Mouse (Mus musculus) embryo, embryonic 10 days (tissue): Measurements from ENCODE around the gene Ikbke.

Source experiments
- DNase-seq: peaks from one replicate; pipeline ENCODE4 v3.0.0-alpha.2; 2015; ENCODE audit warnings: low spot score

The Ikbke gene

DNA sequence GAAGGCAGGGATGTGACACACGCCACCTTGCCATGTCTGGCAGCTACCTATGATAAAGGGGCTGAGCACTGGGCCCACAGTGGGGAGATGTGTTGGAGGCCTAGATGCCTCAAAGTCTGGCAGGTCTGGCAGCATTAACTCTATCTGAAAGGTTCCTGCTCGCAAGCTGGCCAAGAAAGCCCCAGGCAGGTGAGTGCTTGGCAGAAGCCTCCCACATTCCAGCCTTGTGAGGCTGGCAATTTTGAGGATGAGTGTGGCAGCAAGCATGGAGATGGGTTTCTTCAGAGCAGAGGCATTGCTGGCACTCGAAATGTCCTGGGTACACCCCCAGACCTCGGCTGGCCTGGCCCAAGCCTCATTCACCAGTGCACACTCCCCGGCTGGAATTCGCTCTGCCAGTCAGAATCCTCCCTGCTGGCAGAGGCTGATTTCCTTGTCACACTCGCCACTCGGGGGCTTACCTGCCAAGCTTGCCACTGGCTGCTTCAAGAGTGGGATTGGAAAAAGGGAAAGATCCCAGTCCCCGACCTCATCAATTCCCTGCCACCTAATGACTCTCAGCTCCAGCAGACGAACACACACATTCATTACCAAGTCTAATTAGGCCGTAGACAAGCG, 39.7 kb downstream of the Ikbke start:
- DNase-seq = no peak

DNA sequence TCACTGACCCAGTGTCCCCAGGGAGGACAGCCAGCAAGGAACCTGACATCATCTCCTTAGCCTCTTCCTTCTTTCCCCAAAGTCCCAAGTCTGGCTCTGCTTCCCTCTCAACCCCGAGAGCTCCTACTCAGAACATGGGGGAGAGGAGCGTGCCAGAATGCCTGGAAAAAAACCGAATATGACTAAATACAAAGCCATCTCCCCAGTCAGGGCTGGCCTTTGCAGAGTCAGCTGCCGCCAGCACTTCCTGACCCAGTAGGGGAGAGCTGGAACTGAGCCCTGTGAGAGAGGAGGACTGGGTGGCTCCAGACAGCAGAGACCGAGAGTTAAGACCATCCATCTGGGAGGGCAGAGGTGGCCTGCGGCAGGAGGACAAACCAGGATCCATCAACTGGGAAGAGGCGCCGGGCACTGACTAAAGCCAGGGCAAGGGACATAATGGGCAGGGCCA, 40.5 kb downstream of the Ikbke start:
- DNase-seq = no peak

DNA sequence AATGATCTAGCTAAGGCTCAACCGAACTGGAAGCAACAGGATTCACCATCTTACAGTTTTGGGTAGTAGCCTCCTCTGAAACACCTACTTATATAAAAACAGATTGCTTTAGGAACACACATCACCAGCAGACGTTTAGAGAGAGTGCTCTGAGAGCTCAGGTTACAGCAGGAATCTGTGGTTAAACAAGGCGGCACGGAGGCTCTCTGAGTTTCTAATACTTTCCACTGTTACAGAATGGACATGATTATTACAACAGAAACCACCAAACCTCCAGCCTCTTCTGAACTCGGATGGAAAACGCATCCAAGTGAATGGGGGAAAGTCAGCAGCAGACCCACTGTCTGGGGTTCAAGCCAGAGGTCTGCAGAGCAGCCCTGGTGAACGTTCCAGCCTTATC, 43.3 kb downstream of the Ikbke start:
- DNase-seq = no peak

DNA sequence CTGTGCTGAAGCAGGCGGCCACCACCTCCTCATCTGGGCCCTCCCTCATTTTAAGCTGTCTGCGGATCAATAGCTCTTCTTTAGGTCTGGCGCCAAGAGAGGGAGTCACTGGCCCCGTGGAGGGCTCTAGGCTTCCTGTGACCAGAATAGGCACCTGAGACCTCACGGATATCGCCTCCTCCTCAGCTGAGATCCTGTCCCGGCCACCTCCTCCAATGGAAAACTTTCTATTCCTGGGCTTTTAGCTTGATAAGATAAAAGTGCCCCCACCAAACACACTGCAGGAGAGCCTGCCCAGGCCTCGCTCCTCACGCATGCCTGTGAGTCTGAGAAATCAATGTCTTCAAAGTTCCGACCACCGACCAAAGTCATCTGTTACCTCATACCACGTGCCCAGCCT, 45.9 kb downstream of the Ikbke start:
- DNase-seq = no peak

DNA sequence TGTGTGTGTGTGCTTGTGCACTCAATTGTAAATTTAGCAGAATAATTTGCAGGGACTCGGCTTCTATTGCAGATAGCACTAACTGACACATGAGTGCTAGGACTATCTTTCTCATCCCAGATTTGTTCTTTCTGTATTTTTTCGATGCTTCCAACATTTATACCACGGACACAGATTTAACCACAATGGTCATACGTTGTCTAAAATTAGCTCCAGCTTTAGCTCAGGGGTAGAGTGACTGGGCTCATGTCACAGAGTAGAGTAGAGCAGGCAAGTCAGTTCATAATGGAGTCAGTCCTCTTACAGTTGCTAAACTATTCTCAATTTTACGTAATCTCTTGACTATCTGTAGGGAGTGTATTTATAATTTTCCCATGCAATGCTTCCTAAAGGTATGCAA, 50.7 kb downstream of the Ikbke start:
- DNase-seq = no peak

DNA sequence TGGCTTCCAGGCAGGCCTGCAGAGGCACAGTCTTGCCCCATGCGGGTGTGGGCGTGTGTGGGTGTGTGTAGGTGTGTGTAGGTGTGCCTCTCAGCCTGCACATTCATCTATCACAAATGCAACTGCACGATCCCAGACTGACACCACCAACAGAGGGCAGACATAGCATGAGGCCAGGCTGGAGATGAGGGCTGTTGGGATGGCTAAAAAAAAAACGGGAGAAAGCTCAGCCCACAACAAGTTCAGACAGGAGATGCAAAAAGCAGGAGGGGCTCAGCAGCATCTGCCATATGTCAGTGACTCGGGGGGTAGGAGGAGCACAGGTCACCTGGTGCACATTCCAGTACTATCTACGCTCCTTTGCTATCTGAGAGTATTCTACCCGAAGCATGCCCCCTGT, 51.2 kb downstream of the Ikbke start:
- DNase-seq = no peak

DNA sequence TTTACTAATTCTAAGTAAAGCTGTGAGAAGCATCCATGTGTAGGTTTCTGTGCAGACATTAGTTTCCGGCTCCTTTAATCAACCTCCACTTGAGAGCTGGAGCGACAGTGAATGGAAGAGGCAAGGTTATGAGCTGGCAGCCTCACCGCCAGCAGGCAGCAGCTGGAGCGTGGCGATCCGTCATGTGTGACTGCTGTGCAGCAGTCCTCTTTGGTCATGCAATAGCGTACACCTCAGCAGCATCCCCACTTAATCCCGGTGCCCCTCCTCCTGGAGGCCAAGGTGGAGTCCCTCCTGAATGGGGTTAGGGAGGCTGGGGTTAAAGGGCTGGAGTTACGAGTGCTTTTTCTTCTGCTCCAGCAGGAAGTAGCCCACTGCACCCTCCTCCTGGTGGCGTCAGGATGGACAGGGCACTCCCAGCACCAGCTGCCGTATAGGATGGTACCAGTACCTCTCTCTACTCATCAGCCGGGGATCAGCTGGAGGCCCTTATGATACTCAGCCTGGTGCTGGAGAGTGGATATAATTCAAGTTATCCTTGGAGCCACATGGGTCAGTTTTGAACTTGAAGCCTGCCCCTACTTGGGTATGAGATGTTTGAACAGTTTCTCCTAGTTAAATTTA, 54.4 kb downstream of the Ikbke start:
- DNase-seq = no peak

DNA sequence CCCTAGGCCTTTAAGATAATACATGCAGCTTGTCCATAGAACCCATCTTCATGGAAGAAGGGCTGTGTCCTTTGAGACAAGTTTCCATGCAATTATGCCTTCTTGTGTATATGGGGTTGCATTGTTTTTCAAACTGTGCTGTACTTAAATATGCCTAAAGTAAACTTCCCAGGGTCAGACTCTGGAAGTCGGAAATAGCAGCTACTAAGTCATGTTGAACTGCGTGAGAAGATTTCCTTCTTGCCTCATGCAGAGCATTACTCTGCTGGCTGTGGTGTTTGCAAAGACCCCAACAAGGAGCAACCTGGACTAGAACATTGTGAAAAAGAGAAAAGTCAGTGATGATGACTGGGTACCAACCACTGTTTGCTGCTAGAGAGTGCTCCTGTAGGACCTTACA, 56.1 kb downstream of the Ikbke start:
- no peak for DNase-seq

DNA sequence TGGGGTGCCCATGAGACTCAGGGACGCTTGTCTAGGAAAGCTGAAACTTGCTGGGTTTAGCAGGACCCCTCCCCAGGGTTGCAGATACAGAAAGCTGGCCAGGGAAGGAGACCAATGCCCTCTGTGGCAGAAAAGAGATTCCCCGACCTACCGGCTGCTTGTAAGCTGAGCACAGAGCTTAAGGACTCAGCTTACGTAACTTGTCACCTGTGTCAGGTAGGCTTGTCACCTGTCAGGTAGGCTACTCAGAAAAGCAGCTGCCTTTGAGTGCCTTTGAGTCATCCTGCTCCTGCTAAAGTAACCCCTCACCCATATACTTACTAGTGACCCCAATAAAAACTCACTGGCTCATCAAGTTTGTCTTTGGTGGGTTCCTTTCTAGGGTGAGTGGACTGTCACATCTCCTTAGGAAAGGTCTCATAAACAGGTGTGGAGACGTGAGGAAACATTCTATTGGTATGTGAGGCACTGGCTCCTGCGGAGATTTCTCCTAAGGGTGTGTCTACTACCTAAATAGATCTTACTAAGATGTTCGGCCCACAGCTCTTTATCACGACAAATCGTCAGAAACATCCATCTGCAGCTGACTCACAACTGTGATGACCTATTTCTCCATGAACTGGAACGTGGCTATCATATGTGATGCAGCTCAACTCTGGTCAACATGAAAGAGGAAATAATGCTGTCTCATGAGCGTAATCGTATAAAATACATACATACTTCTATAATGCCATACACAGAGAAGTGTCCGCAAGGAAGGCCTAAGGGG, 57.4 kb downstream of the Ikbke start:
- no peak for DNase-seq

DNA sequence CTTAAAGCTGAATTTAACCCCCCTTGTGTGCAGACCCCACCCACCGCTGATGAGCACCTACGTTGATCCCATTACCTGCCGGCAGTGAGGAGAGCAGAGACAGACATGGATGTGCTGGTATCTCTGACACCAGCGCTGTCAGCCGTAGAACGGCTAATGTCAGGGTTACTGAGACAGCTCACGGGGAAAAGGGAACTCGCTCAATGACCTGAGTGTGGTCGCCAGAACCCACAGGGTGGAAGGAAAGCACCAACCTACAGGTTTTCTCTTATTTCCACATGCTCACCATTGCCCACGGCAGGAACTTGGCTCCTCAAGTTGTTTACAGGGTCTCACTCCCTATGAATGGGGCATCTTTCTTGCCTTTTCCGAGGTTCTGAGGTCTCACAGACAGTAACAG, 60.5 kb downstream of the Ikbke start:
- DNase-seq = no peak

DNA sequence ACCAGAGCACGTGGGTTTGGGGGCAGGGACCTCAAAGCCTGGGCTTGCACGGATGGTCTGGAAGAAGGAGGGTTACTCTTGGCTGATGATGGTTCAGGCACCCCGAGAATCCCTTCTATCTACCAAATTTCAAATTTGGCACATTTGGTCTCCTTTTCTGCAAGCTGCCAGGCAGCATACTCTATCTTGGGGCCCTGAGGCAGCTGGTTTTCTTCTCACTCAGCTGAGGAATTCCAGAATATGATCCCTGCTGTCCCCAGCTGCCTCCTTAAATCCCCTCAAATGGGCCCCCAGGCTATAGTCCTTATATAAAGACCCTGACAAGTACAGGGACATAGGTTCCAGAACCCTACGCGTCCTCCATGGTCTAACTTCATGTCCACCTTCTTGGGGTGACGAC, 66.0 kb downstream of the Ikbke start:
- DNase-seq = no peak

DNA sequence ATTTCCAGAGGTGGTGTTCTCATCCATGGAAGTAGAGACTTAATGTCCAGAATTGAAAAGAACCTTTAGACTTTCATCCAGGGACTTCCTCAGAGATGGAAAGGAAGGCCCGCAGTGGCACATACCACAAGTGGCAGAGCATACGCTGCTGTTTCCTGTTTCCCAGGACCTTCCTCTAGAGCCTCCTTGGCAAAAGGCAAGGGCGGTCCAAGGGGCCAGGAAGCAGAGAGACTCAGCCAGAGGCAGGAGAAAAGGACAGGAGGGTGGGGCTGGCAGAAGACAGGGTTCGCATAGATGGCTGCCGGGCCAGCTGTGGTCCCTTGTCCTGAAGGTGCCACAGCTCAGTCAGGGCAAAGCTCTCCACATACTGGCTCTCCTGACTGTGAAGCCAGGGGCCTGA, 66.5 kb downstream of the Ikbke start:
- DNase-seq = no peak

DNA sequence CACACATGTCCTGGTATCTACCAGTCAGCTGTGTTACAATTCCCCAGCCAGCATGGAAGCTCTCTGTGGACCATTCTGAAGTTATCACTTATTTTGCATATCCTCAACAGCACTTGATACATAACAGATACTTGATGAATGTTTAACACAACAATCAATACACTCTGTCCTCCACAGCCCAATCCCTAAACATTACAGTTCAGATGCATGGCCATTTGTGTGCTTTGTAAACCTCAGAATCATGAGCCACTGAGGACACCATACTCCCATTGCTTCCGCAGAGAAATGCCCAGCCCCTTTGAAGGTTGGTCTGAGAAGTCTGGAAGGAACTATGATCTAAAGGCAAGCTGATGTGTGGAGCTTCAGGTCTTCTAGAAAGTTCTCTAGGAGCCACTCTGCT, 67.8 kb downstream of the Ikbke start:
- DNase-seq = no peak

DNA sequence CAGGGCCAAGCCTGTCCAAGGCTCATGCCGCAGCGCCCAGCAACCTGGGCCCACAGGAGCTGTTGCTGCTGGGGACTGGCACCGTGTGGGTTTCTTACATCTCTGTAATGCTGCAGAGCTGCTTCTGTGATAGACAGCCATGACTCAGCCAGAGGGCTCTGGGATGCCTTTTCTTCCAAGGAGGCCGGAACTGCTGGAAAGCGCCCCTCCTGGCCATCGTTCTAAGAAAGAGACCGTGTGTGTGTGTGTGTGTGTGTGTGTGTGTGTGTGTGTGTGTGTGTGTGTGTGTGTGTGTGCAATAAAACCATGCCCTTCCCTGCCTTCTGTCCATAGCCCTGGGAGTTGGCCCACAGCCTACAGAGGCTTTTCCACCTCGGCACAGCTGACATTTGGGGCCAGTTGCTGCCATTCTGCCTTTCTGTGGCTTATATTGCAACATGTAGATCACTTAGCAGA, 69.4 kb downstream of the Ikbke start:
- no peak for DNase-seq

DNA sequence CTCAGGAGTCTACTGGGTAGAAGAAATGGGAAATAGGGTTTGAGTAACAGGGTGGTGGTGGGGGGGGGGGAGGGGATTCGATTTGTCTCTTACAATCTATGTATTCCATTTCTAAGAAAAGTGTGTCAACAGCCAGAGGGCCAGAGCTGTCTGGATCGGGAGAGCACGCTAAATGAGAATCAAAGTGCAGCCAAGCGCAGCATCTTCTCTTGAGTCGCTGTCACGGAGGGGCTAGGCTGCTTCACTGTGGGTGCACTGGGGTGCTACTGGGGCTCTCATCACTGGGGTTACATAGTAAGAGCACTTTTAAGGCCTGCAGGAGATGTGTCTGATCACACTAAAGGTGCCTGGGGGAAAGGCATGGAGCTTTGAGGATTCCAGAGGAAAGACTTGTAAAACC, 70.6 kb downstream of the Ikbke start:
- no peak for DNase-seq

DNA sequence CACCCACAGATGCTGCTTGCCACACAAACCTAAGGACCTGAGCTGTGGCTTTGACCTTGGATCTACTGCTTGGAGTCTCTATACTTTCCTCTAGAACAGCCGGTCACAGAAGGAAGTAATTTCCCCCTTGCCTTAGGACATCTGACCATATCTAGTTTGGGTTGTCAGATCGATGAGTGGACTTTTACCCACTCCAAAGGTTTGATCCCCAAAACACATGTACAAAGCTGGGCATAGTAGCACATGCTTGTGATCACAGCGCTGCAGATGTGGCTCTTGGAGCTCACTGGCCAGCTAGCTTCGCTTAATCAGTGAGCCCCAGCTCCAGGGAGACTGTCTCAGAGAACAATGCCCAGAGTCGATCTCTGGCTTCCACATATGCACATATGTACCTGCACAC, 71.3 kb downstream of the Ikbke start:
- no peak for DNase-seq

DNA sequence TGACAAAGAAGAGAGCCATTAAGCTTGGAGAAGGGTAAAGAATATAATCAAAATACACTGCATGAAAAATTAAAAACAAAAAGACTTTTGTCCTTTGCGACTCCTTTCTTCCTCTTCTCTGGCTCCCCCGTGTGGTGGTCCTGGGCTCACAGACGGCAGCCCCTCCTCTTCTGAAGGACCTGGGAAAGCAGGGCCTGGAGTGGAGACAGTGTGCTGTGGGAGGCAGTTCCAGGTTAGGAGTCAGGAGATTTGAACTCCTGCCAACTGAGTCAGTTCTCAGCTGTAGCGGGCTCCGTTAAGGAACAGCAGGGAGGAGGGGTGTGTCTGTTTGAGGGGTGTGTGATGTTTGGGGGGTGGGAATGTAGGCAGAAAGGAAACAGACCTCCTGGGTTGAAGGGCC, 71.9 kb downstream of the Ikbke start:
- DNase-seq = peak; percentile 78

DNA sequence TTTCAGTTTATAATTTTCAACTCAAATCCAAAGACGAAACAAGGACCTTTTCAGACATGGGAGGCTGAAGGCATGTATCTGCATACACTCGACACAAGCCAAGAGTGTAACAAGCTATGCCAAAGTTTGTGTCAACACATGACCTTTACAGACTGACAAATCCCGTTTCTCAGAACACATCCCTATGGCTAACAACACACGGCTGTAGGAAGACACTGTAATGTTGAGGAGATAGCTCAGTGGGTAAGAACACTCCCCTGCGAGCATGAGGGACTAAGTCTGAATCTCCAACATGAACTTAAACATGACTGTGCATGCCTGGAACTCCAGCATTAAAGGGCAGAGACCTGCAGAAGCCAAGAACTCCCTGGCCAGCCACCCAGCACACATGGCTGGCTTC, 73.1 kb downstream of the Ikbke start:
- no peak for DNase-seq

DNA sequence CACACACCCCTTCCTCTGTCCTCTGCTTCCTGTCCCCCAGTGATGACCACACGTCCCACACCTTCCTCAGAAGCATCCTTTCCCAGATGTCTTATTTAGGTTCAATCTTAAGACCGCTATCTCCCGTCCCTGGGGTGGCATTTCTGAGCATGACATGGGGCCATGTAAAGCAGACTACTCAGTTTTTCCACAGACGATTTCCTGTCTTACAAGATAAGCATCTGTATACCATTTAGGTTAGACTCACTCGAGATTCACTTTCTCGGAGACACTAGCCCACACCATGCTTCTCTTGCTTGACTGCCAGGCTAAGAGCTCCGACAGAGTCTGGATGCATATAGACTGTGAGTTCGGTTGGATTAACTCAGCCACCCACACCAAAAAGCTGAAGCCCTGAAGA, 74.9 kb downstream of the Ikbke start:
- no peak for DNase-seq
